Mouse (Mus musculus) testis, adult 2 months (tissue): ENCODE results near the gene Hrasls5.

ENCODE experiments used
- CTCF ChIP-seq: fragments of 200-500 bp; IDR thresholded peaks from 2 replicates; pipeline ENCODE4 v1.5.1; 2012; ENCODE audit warnings: low read depth, mild to moderate bottlenecking, inconsistent platforms, low read length, moderate library complexity; ENCODE audit not compliant: control insufficient read depth, insufficient read depth, insufficient replicate concordance
- POLR2A ChIP-seq: fragments of 200-500 bp; IDR thresholded peaks from 2 replicates; pipeline ENCODE4 v1.6.1; 2012; ENCODE audit warnings: low read depth, mild to moderate bottlenecking, inconsistent platforms, low read length, moderate library complexity; ENCODE audit not compliant: control insufficient read depth

- TF ChIP-seq CTCF (no peak), POLR2A (no peak)
Observed at GRCm38 (mm10) chr19:7633021-7633420, 20.7 kb downstream of the Hrasls5 start.
